In the genomic region with DNA sequence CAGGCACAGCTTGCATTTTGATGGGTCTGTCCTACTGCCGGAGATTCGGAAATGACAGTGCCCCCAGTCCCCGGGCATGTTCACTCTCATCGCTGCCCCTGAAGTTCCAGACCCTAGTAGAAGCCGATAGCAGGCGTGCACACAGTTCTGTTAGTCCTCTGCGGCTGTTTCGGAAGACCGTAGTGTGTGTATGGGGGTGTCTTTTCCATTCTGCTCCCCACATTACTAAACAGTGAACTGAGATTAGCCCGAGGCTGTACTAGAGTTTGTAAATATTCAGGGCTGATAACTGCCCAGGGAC, we compare ENCODE assay signal across 8 mouse cellular contexts. TPM values are rescaled to one million over a fixed set of nuclear protein-coding genes. Genes with fewer than 3 reads are reported as not detected.
DNase-seq lines count a peak whose midpoint lies in the region; ATAC-seq and TF ChIP-seq lines count a peak whose summit lies in the region.

No protein-coding gene starts in this region.

- no peaks in the 10 kb centered on the region for H3K36me3 ChIP-seq in embryonic facial prominence, embryonic 11.5 days (replicated peaks; ENCODE audit: control insufficient read depth, insufficient read depth, low read depth, low read length)
- peaks cover 34% of the 10 kb centered on the region for H3K36me3 ChIP-seq in intestine, embryonic 14.5 days (ENCODE audit: control insufficient read depth, insufficient read depth, low read length)
- H3K36me3 ChIP-seq in neural tube, embryonic 12.5 days = peaks cover 25% of the 10 kb centered on the region

- 4% methylated on average over 10 of the region's 10 CpGs for WGBS in embryonic facial prominence, embryonic 11.5 days
- under 1% methylated on average over 10 of the region's 10 CpGs for WGBS in intestine, embryonic 14.5 days
- 6% methylated on average over 10 of the region's 10 CpGs for WGBS in neural tube, embryonic 12.5 days

- intact Hi-C loops in left cerebral cortex, adult 2 months (cut with DNase I) = loop anchor here (2.0 kb wide), 1 partner anchor 71 kb away; the partner anchor contains the start of genes Taf5l and Urb2
- intact Hi-C loops in left cerebral cortex, postnatal 10 days (cut with DNase I) = no loop called here

- no peak for DNase-seq in left cerebral cortex, adult 2 months (ENCODE audit: extremely low spot score in 1 of 2, low spot score in 2 of 2)
- DNase-seq in left cerebral cortex, postnatal 10 days (ENCODE audit: extremely low spot score in 1 of 2, low spot score in 2 of 2) = no peak
- no peak for DNase-seq in embryonic facial prominence, embryonic 11.5 days (ENCODE audit: low spot score)
- DNase-seq in intestine, embryonic 14.5 days (ENCODE audit: low spot score) = no peak
- DNase-seq in thymus, postnatal 14 days = no peak
- no peak for DNase-seq in adrenal gland, adult 2 months
- no peak for DNase-seq in cerebellum, postnatal 10 days

- TF ChIP-seq CTCF in left cerebral cortex, adult 2 months (IDR thresholded peaks at IDR 0.05) = no peak

- H3K4me2 ChIP-seq in embryonic facial prominence, embryonic 11.5 days (ENCODE audit: low read depth, low read length) = peak overlapping the region; percentile 81
- peak overlapping the region; percentile 99 for H3K4me2 ChIP-seq in intestine, embryonic 14.5 days (ENCODE audit: low read length)
- H3K4me2 ChIP-seq in neural tube, embryonic 12.5 days (replicated peaks) = peak overlapping the region; percentile 98

- H3K4me1 ChIP-seq in embryonic facial prominence, embryonic 11.5 days (ENCODE audit: control insufficient read depth, insufficient read depth, low read length) = no peaks in the 10 kb centered on the region
- H3K4me1 ChIP-seq in intestine, embryonic 14.5 days (replicated peaks; ENCODE audit: control insufficient read depth, insufficient read depth, low read length) = peaks cover 6% of the 10 kb centered on the region; the same call in 1 of the 2 replicates
- peaks cover 12% of the 10 kb centered on the region for H3K4me1 ChIP-seq in neural tube, embryonic 12.5 days

- H3K27me3 ChIP-seq in embryonic facial prominence, embryonic 11.5 days (ENCODE audit: control insufficient read depth, insufficient read depth, low read length) = no peaks in the 10 kb centered on the region
- no peaks in the 10 kb centered on the region for H3K27me3 ChIP-seq in intestine, embryonic 14.5 days (replicated peaks; ENCODE audit: control insufficient read depth, insufficient read depth, low read length)
- H3K27me3 ChIP-seq in neural tube, embryonic 12.5 days (replicated peaks) = no peaks in the 10 kb centered on the region

- peak overlapping the region; percentile 75 for H3K9ac ChIP-seq in embryonic facial prominence, embryonic 11.5 days (replicated peaks; ENCODE audit: low read length)
- peak overlapping the region; percentile 70 for H3K9ac ChIP-seq in intestine, embryonic 14.5 days (ENCODE audit: low read length)
- peak overlapping the region; percentile 78 for H3K9ac ChIP-seq in neural tube, embryonic 12.5 days

- peak; percentile 54; the same call in 1 of the 2 replicates for ATAC-seq in embryonic facial prominence, embryonic 11.5 days (replicated peaks; ENCODE audit: insufficient number of reproducible peaks, low FRiP score, low TSS enrichment, low read depth)
- no peak; the same call in 1 of the 2 replicates for ATAC-seq in intestine, embryonic 14.5 days (replicated peaks; ENCODE audit: low FRiP score, low TSS enrichment, low read depth)
- peak; percentile 64 for ATAC-seq in neural tube, embryonic 12.5 days (ENCODE audit: low FRiP score, low read depth)

- H3K4me3 ChIP-seq in left cerebral cortex, adult 2 months = peak overlapping the region; percentile 78
- peak overlapping the region; percentile 99 for H3K4me3 ChIP-seq in embryonic facial prominence, embryonic 11.5 days (ENCODE audit: low read depth, low read length)
- H3K4me3 ChIP-seq in intestine, embryonic 14.5 days (ENCODE audit: low read depth, low read length) = peak overlapping the region; percentile 97
- H3K4me3 ChIP-seq in neural tube, embryonic 12.5 days = peak overlapping the region; percentile 98

- peak overlapping the region; percentile 90 for H3K27ac ChIP-seq in left cerebral cortex, adult 2 months
- H3K27ac ChIP-seq in embryonic facial prominence, embryonic 11.5 days (replicated peaks; ENCODE audit: low read depth, low read length) = no peak overlapping the region
- H3K27ac ChIP-seq in intestine, embryonic 14.5 days (ENCODE audit: low read depth) = peak overlapping the region; percentile 73
- 0 out of 2 replicates have a peak overlapping the region, but pooled peaks have one; percentile 8 for H3K27ac ChIP-seq in neural tube, embryonic 12.5 days

- no peaks in the 10 kb centered on the region for H3K9me3 ChIP-seq in embryonic facial prominence, embryonic 11.5 days (replicated peaks; ENCODE audit: control insufficient read depth, low read length)
- no peaks in the 10 kb centered on the region for H3K9me3 ChIP-seq in intestine, embryonic 14.5 days (ENCODE audit: control insufficient read depth, low read length)
- H3K9me3 ChIP-seq in neural tube, embryonic 12.5 days = no peaks in the 10 kb centered on the region

RNA-seq across cellular contexts. Expression of gene Nup133, which starts 0.6 kb away (rescaled TPM):
- 10 to 100 TPM; 22.6 to 25.6 TPM for total RNA-seq in left cerebral cortex, adult 2 months (2021)
- 10 to 100 TPM; 24.8 to 25.4 TPM for total RNA-seq in left cerebral cortex, postnatal 10 days (2021)
- polyA plus RNA-seq in embryonic facial prominence, embryonic 11.5 days (2014; fragmentation: Nextera tagmentation; extraction: Ambion mirVana) = 55.2 and 63.0 TPM in 2 replicates
- 44.3 and 46.6 TPM in 2 replicates for polyA plus RNA-seq in intestine, embryonic 14.5 days (2014; fragmentation: Nextera tagmentation; extraction: Ambion mirVana)
- 38.5 and 39.8 TPM in 2 replicates for polyA plus RNA-seq in neural tube, embryonic 12.5 days (2016; fragmentation: Nextera tagmentation; extraction: Ambion mirVana)
- total RNA-seq in adrenal gland, adult 2 months (2021) = 10 to 100 TPM; 15.5 to 21.0 TPM
- 6.2 and 9.5 TPM in 2 replicates for polyA plus RNA-seq in adrenal gland, adult 2 months (2012; rRNA removed)

RNA-seq across cellular contexts. Expression of gene Abcb10, which starts 33.3 kb away (rescaled TPM):
- total RNA-seq in left cerebral cortex, adult 2 months (2021) = 10 to 100 TPM; 16.3 to 16.5 TPM
- total RNA-seq in left cerebral cortex, postnatal 10 days (2021) = 10 to 100 TPM; 16.4 to 20.0 TPM
- 18.8 TPM in 2 replicates for polyA plus RNA-seq in embryonic facial prominence, embryonic 11.5 days (2014; fragmentation: Nextera tagmentation; extraction: Ambion mirVana)
- 20.5 and 22.2 TPM in 2 replicates for polyA plus RNA-seq in intestine, embryonic 14.5 days (2014; fragmentation: Nextera tagmentation; extraction: Ambion mirVana)
- 19.5 and 19.9 TPM in 2 replicates for polyA plus RNA-seq in neural tube, embryonic 12.5 days (2016; fragmentation: Nextera tagmentation; extraction: Ambion mirVana)
- total RNA-seq in adrenal gland, adult 2 months (2021) = 10 to 100 TPM in 1 of 2 experiments, 1 to 10 TPM in 1; 9.3 to 15.7 TPM
- polyA plus RNA-seq in adrenal gland, adult 2 months (2012; rRNA removed) = 14.7 and 16.7 TPM in 2 replicates

RNA-seq across cellular contexts. Expression of gene Acta1, which starts 55.1 kb away (rescaled TPM):
- total RNA-seq in left cerebral cortex, adult 2 months (2021) = 10 to 100 TPM; 11.1 to 12.2 TPM
- 1 to 10 TPM; 7.1 to 8.7 TPM for total RNA-seq in left cerebral cortex, postnatal 10 days (2021)
- polyA plus RNA-seq in embryonic facial prominence, embryonic 11.5 days (2014; fragmentation: Nextera tagmentation; extraction: Ambion mirVana) = 4.9 and 10.2 TPM in 2 replicates
- polyA plus RNA-seq in intestine, embryonic 14.5 days (2014; fragmentation: Nextera tagmentation; extraction: Ambion mirVana) = 1.3 and 1.5 TPM in 2 replicates
- polyA plus RNA-seq in neural tube, embryonic 12.5 days (2016; fragmentation: Nextera tagmentation; extraction: Ambion mirVana) = 56.3 and 78.1 TPM in 2 replicates
- total RNA-seq in adrenal gland, adult 2 months (2021) = under 1 TPM; 0.20 to 0.38 TPM
- 1.2 and 4.7 TPM in 2 replicates for polyA plus RNA-seq in adrenal gland, adult 2 months (2012; rRNA removed)
